Mouse (Mus musculus) effector memory CD4-positive, alpha-beta T cell, adult 7 months (primary cell): Measurements from ENCODE around the gene Gm10057. TPM values are rescaled to one million over a fixed set of nuclear protein-coding genes. Genes with fewer than 3 reads are reported as not detected.

Source experiments
- polyA plus RNA-seq: library from polyadenylated mRNA; unstranded; fragments of 100-300 nt; shearing (Covaris generic); gene quantifications from one replicate; pipeline ENCODE4 v1.2.1, GENCODE M21; 2017

The Gm10057 gene
- polyA plus RNA-seq, result not detected

GRCm38 (mm10) chrX:154054939-154055338, at the start of gene Gm10057:
TSS of gene Gm10057 (minus strand) at chrX:154055039.

GRCm38 (mm10) chrX:154033727-154034126, 21.1 kb downstream of the Gm10057 start, which contains the start of gene 4921511M17Rik:
TSS of gene 4921511M17Rik (minus strand) at chrX:154033827.

GRCm38 (mm10) chrX:154012540-154012939, 42.3 kb downstream of the Gm10057 start, which contains the start of gene Samt1:
TSS of gene Samt1 (minus strand) at chrX:154012640.

Other genes starting within 250 kb of the Gm10057 start
- 2.3 TPM for gene Spin2c, start 222.8 kb downstream of the Gm10057 start, polyA plus RNA-seq
- not detected for gene Samt1, start 42.4 kb downstream of the Gm10057 start, polyA plus RNA-seq
- gene 4921511M17Rik, start 21.2 kb downstream of the Gm10057 start, polyA plus RNA-seq, result not detected
- not detected for gene Gm15140, start 65.6 kb upstream of the Gm10057 start, polyA plus RNA-seq